Mouse (Mus musculus): ENCODE results near the gene Acss3. TPM values are rescaled to one million over a fixed set of nuclear protein-coding genes. Genes with fewer than 3 reads are reported as not detected.
A peak's percentile ranks its signal among the peaks of the same experiment; 100 is the strongest.

The Acss3 gene
- polyA plus RNA-seq (2015; fragmentation: Nextera tagmentation; extraction: Ambion mirVana): 2.6 and 2.9 TPM in 2 replicates

DNA sequence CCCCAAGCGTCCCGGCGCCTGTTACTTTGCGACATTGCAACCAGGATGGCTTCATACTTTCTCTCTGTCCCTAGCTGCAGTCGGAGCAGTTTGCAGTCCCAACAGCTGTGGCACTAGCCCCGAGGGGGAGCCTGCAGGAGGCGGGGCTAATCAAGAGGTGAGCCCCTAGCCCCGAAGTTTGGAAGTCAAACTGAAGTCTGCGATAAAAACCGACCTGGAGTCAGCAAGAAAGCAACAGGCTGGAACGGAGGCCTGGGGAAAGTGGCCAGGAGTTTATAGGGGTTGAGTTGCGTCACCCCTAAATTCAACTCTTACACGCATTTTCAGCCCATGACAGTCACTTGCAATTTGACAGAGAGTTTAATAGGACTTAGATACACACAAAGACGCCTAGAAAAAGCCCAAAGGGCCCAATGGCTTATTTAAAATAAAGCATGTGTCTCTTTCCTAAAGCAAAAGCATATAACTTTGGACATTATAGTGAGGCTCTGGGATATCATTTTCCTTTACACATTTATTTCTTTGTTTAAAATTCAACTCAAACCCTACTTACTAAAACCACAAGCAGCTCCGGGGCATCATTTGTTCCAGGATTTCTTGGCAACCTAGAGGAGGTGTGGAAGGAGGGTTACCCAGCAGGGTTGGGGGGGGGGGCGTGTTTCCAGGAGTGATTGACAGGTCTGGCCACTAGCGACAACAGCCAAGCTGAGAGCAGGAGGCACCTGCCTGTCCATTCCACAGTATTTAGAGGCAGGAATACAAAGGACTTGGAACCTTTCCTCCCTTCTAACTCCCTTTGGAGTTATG, at the start of gene Acss3:
Gene Acss3 (minus strand): TSS at position 140 of the 807 bp plus-strand sequence.
- no peak within 1 kb of the TSS for H3K27ac ChIP-seq
- 2% methylated on average over 17 of the region's 17 CpGs for WGBS
- no peaks in the 10 kb centered on the region for H3K36me3 ChIP-seq

GRCm38 (mm10) chr10:107172003-107172689, 48.7 kb upstream of the Acss3 start:
- Histone ChIP-seq H3K9me3 (replicated peaks) (no peaks in the 10 kb centered on the region), H3K9ac (no peak overlapping the region), H3K4me1 (no peaks in the 10 kb centered on the region), H3K27me3 (no peaks in the 10 kb centered on the region), H3K4me2 (no peak overlapping the region), H3K4me3 (replicated peaks) (no peak overlapping the region), H3K27ac (no peak overlapping the region), H3K36me3 (no peaks in the 10 kb centered on the region)
- 73% methylated on average over 3 of the region's 3 CpGs for WGBS
- no peak for ATAC-seq (replicated peaks; ENCODE audit: low FRiP score)

More for the DNA sequence above, at the start of gene Acss3:
- Histone ChIP-seq H3K4me2 (peak within 1 kb of the TSS; percentile 67), H3K27me3 (no peaks in the 10 kb centered on the region), H3K9ac (peak within 1 kb of the TSS; percentile 48), H3K4me1 (peaks cover 8% of the 10 kb centered on the region), H3K4me3 (replicated peaks) (peak within 1 kb of the TSS; percentile 52), H3K9me3 (replicated peaks) (no peaks in the 10 kb centered on the region)
- peak; percentile 97 for ATAC-seq (replicated peaks; ENCODE audit: low FRiP score)

DNA sequence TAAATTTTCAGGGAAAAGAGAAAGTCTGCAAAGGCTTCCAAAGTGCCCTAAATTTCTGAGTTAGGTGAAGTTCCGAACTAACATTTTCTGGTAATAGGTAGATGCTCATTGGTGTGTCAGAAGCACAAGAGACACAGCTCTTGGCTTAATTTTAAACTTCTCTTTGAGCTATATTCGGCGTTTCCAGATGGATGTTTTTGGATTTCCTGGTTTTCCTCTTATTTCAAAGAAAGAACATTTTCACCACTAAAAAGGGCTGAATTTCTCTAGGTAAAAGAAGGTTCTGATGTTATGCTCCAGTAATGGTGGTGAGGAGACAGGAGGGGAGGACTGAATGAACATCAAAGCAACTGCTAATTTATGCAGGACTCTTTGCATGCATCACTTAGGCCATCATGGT, 43.0 kb upstream of the Acss3 start:
- Histone ChIP-seq H3K36me3 (no peaks in the 10 kb centered on the region), H3K4me2 (no peak overlapping the region), H3K4me3 (replicated peaks) (no peak overlapping the region), H3K27me3 (no peaks in the 10 kb centered on the region), H3K27ac (no peak overlapping the region), H3K9me3 (replicated peaks) (no peaks in the 10 kb centered on the region), H3K4me1 (no peaks in the 10 kb centered on the region), H3K9ac (no peak overlapping the region)
- WGBS: 91% methylated on average over 3 of the region's 3 CpGs
- no peak for ATAC-seq (replicated peaks; ENCODE audit: low FRiP score)

- Histone ChIP-seq H3K9ac (no peak overlapping the region), H3K27ac (no peak overlapping the region), H3K4me2 (no peak overlapping the region), H3K4me3 (replicated peaks) (no peak overlapping the region), H3K36me3 (no peaks in the 10 kb centered on the region), H3K4me1 (no peaks in the 10 kb centered on the region), H3K9me3 (replicated peaks) (no peaks in the 10 kb centered on the region), H3K27me3 (no peaks in the 10 kb centered on the region)
- WGBS: 81% methylated on average over 1 of the region's 1 CpGs
- ATAC-seq (replicated peaks; ENCODE audit: low FRiP score): no peak
Measured at GRCm38 (mm10) chr10:107148759-107149158, 25.3 kb upstream of the Acss3 start.

GRCm38 (mm10) chr10:107144016-107144415, 20.5 kb upstream of the Acss3 start:
- WGBS: 36% methylated on average over 1 of the region's 1 CpGs
- no peaks in the 10 kb centered on the region for H3K36me3 ChIP-seq
- no peaks in the 10 kb centered on the region for H3K4me1 ChIP-seq
- ATAC-seq (replicated peaks; ENCODE audit: low FRiP score): no peak
- no peaks in the 10 kb centered on the region for H3K9me3 ChIP-seq (replicated peaks)
- H3K4me3 ChIP-seq (replicated peaks): no peak overlapping the region
- H3K27ac ChIP-seq: no peak overlapping the region
- no peaks in the 10 kb centered on the region for H3K27me3 ChIP-seq
- no peak overlapping the region for H3K4me2 ChIP-seq
- no peak overlapping the region for H3K9ac ChIP-seq

GRCm38 (mm10) chr10:107142910-107143309, 19.4 kb upstream of the Acss3 start:
- 79% methylated on average over 1 of the region's 1 CpGs for WGBS
- Histone ChIP-seq H3K27me3 (no peaks in the 10 kb centered on the region), H3K4me3 (replicated peaks) (no peak overlapping the region), H3K4me2 (no peak overlapping the region), H3K4me1 (no peaks in the 10 kb centered on the region), H3K9ac (no peak overlapping the region), H3K36me3 (no peaks in the 10 kb centered on the region), H3K9me3 (replicated peaks) (no peaks in the 10 kb centered on the region), H3K27ac (no peak overlapping the region)
- ATAC-seq (replicated peaks; ENCODE audit: low FRiP score): no peak

- Histone ChIP-seq H3K27me3 (no peaks in the 10 kb centered on the region), H3K36me3 (no peaks in the 10 kb centered on the region), H3K4me2 (peak overlapping the region; percentile 67), H3K9me3 (replicated peaks) (no peaks in the 10 kb centered on the region), H3K4me1 (peaks cover 8% of the 10 kb centered on the region), H3K27ac (no peak overlapping the region), H3K9ac (peak overlapping the region; percentile 48), H3K4me3 (replicated peaks) (peak overlapping the region; percentile 52)
- 12% methylated on average over 9 of the region's 9 CpGs for WGBS
- ATAC-seq (replicated peaks; ENCODE audit: low FRiP score): no peak; the same call in 1 of the 2 replicates
Measured at GRCm38 (mm10) chr10:107122744-107123528, 532 bp downstream of the Acss3 start.

DNA sequence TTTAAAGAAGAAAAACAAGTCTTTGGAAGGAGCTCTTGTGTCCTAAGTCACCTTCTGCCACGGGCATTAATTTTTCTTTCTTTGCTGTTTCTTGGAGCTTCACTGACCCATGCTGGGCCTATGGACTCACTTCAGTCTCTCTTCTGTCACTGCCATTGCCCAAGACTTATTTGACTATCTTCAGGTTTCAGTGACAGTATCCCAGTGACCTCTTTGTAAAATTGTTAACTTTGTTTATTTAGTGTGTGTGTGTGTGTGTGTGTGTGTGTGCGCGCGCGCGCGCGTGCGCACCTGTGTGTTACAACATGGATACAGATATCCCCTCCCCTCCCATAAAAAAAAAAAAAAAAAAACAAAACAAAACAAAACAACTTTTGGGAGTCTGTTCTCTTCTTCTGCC, 2.2 kb downstream of the Acss3 start:
- Histone ChIP-seq H3K4me3 (replicated peaks) (no peak overlapping the region), H3K27me3 (no peaks in the 10 kb centered on the region), H3K9ac (no peak overlapping the region), H3K36me3 (no peaks in the 10 kb centered on the region), H3K9me3 (replicated peaks) (no peaks in the 10 kb centered on the region), H3K4me2 (no peak overlapping the region), H3K27ac (no peak overlapping the region), H3K4me1 (peaks cover 10% of the 10 kb centered on the region)
- WGBS: 96% methylated on average over 9 of the region's 9 CpGs
- ATAC-seq (replicated peaks; ENCODE audit: low FRiP score): no peak

GRCm38 (mm10) chr10:107119135-107119534, 4.3 kb downstream of the Acss3 start:
- H3K4me3 ChIP-seq (replicated peaks): no peak overlapping the region
- no peak overlapping the region for H3K27ac ChIP-seq
- H3K4me1 ChIP-seq: peaks cover 10% of the 10 kb centered on the region
- 72% methylated on average over 2 of the region's 2 CpGs for WGBS
- H3K9me3 ChIP-seq (replicated peaks): no peaks in the 10 kb centered on the region
- no peak overlapping the region for H3K9ac ChIP-seq
- ATAC-seq (replicated peaks; ENCODE audit: low FRiP score): no peak
- H3K27me3 ChIP-seq: no peaks in the 10 kb centered on the region
- no peak overlapping the region for H3K4me2 ChIP-seq
- no peaks in the 10 kb centered on the region for H3K36me3 ChIP-seq

DNA sequence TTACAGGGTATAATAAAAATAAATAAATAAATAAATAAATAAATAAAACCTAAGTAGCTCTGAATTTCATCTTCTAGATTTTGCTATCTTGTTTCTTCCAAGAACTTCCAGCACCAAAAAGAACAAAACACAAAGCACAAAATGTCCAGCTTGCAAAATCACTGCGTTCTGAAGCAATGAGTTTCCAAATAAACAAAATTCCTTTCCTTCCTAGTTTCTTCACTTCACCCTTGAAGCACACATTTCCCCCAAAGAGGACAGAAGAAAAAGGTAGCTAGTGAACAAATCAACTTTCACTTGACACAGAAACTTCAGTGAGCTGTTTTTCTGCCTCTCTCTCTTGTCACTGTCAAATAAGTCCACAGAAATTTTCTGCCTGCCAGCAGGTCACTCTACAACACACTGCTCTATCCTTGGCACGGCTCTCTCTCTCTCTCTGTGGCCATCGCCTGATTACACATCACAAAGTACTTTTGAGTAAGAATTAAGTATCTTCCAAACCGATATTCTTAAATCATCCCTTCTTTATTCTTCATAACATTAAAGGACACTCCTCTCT, 6.7 kb downstream of the Acss3 start:
- Histone ChIP-seq H3K4me3 (replicated peaks) (no peak overlapping the region), H3K4me2 (no peak overlapping the region), H3K27me3 (no peaks in the 10 kb centered on the region), H3K4me1 (0 out of 2 replicates have a peak, but pooled peaks cover 2% of the 10 kb centered on the region), H3K36me3 (no peaks in the 10 kb centered on the region), H3K9me3 (replicated peaks) (no peaks in the 10 kb centered on the region), H3K27ac (no peak overlapping the region), H3K9ac (no peak overlapping the region)
- 46% methylated on average over 4 of the region's 4 CpGs for WGBS
- no peak for ATAC-seq (replicated peaks; ENCODE audit: low FRiP score)

DNA sequence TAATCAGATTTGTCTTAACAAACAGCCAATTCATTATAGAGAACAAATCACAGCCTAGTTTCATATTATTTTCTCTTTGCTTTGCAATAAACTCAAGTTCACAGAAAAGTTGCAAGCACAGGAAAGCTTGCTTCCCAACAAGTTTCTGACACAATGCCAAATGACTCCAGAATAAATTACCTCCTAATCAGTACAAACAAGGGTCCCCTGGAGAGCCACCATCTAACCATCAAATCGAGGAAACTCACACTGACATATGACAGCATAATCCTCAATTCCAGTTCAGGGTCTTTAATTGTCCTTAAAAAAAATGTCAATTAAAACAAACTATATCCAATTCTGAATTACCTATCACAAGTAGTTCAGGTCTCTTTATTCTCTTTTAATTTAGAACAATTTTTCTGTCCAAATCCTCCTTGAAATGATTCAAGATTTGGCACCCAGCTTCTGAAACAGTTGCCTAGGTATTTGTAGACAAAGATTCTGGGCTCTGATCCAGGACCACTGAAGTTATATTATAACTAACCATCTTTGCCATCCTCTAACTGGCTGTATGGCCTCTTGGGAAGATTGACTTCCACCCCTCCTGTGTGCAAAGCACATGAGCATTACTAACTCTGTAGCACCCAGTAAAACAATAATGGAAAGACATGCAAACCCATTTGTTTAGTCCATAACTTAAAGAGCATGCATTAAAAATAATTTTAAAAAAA, 7.4 kb downstream of the Acss3 start:
- Histone ChIP-seq H3K4me3 (replicated peaks) (no peak overlapping the region), H3K27me3 (no peaks in the 10 kb centered on the region), H3K27ac (no peak overlapping the region), H3K9ac (no peak overlapping the region), H3K4me1 (0 out of 2 replicates have a peak, but pooled peaks cover 2% of the 10 kb centered on the region), H3K9me3 (replicated peaks) (no peaks in the 10 kb centered on the region), H3K4me2 (no peak overlapping the region), H3K36me3 (no peaks in the 10 kb centered on the region)
- 28% methylated on average over 1 of the region's 1 CpGs for WGBS
- no peak for ATAC-seq (replicated peaks; ENCODE audit: low FRiP score)

Measured in kidney, embryonic 15.5 days (tissue).